Mouse (Mus musculus): ENCODE results near the gene Angptl1. TPM values are rescaled to one million over a fixed set of nuclear protein-coding genes. Genes with fewer than 3 reads are reported as not detected.

Angptl1 gene
- polyA plus RNA-seq, 1 experiment from 2014 or later, result 2.4 TPM

DNA sequence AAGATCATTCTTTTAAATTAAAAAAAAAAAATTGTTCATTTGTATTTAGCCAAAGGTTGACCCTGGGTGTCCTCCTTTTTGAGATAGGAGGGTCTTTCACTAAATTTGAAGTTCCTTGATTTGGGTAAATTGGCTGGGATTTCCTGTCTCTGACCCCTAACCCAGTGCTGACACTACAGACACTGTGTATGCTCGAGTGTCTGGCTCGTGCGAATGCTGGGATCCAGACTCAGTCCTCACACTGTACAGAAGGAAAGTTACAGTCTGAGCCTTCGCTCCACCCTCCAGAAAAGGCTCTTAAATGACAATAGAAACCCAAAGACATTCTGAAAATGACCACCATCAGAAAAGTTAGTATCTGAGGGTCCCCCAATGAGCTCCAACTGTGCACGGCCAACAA lies 14.5 kb downstream of the Angptl1 start:
- no peak overlapping the region for H3K4me3 ChIP-seq
- DNase-seq (ENCODE audit: low spot score), result no peak
- peak overlapping the region; percentile 79 for H3K27ac ChIP-seq
- H3K36me3 ChIP-seq, result peaks cover 21% of the 10 kb centered on the region
- peaks cover 20% of the 10 kb centered on the region for H3K4me1 ChIP-seq
- WGBS, result 59% methylated on average over 5 of the region's 5 CpGs
- H3K27me3 ChIP-seq (ENCODE audit: low read depth, poor library complexity, severe bottlenecking), result no peaks in the 10 kb centered on the region
- no peaks in the 10 kb centered on the region for H3K9me3 ChIP-seq (replicated peaks)

DNA sequence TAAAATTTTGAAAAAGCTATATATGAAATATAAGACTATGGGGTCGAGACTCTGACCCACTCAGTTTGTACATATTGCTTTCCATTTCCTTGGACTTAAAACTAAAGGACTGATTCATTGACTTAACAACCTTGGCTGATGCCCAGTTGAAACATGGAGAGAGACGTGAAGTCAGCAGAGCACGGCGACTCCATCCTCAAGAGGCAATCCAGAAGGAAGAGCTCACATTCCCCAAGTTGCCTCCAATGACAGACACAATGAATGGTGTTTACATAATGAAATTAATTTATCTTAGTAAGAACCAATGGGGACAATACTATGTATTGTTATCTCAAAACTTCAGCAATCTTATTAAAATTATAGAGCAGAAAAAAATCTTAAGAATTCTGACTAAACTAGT lies 16.2 kb downstream of the Angptl1 start:
- DNase-seq (ENCODE audit: low spot score), result no peak
- peaks cover 20% of the 10 kb centered on the region for H3K4me1 ChIP-seq
- peaks cover 25% of the 10 kb centered on the region for H3K36me3 ChIP-seq
- H3K27ac ChIP-seq, result no peak overlapping the region
- H3K9me3 ChIP-seq (replicated peaks), result no peaks in the 10 kb centered on the region
- H3K27me3 ChIP-seq (ENCODE audit: low read depth, poor library complexity, severe bottlenecking), result no peaks in the 10 kb centered on the region
- H3K4me3 ChIP-seq, result no peak overlapping the region
- 98% methylated on average over 4 of the region's 4 CpGs for WGBS

GRCm38 (mm10) chr1:156856666-156857065 lies 18.3 kb downstream of the Angptl1 start:
- no peaks in the 10 kb centered on the region for H3K27me3 ChIP-seq (ENCODE audit: low read depth, poor library complexity, severe bottlenecking)
- H3K4me3 ChIP-seq, result no peak overlapping the region
- H3K9me3 ChIP-seq (replicated peaks), result no peaks in the 10 kb centered on the region
- no peak overlapping the region for H3K27ac ChIP-seq
- whole genome bisulfite sequencing, result 98% methylated on average over 2 of the region's 2 CpGs
- peaks cover 20% of the 10 kb centered on the region for H3K4me1 ChIP-seq
- no peak for DNase-seq (ENCODE audit: low spot score)
- H3K36me3 ChIP-seq, result peaks cover 19% of the 10 kb centered on the region; the same call in 1 of the 2 replicates

- WGBS, result 91% methylated on average over 2 of the region's 2 CpGs
- Histone ChIP-seq H3K27me3 (ENCODE audit: low read depth, poor library complexity, severe bottlenecking) (no peaks in the 10 kb centered on the region), H3K9me3 (replicated peaks) (no peaks in the 10 kb centered on the region), H3K4me1 (0 out of 2 replicates have a peak, but pooled peaks cover 3% of the 10 kb centered on the region), H3K4me3 (no peak overlapping the region), H3K27ac (no peak overlapping the region), H3K36me3 (peaks cover 19% of the 10 kb centered on the region; the same call in 1 of the 2 replicates)
- DNase-seq (ENCODE audit: low spot score), result no peak
Observed at GRCm38 (mm10) chr1:156859156-156859555, 20.8 kb downstream of the Angptl1 start.

GRCm38 (mm10) chr1:156859711-156860250 lies 21.4 kb downstream of the Angptl1 start:
- H3K9me3 ChIP-seq (replicated peaks), result no peaks in the 10 kb centered on the region
- WGBS, result 79% methylated on average over 2 of the region's 2 CpGs
- no peak overlapping the region for H3K4me3 ChIP-seq
- peaks cover 15% of the 10 kb centered on the region; the same call in 1 of the 2 replicates for H3K36me3 ChIP-seq
- H3K27ac ChIP-seq, result no peak overlapping the region
- DNase-seq (ENCODE audit: low spot score), result no peak
- no peaks in the 10 kb centered on the region for H3K27me3 ChIP-seq (ENCODE audit: low read depth, poor library complexity, severe bottlenecking)
- H3K4me1 ChIP-seq, result 0 out of 2 replicates have a peak, but pooled peaks cover 3% of the 10 kb centered on the region

DNA sequence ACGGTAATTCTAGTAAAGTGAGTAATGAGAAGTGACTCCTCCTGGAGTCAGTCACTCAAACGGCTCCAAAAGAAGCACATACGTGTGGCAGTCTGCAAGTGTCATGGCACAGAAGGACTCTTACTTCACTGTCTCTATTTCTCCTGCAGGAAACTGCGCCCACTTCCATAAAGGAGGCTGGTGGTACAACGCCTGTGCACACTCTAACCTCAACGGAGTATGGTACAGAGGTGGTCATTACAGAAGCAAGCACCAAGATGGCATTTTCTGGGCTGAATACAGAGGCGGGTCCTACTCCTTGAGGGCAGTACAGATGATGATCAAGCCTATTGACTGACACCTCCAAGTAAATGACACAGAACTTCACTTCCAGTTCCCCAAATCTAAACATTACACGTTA lies 21.9 kb downstream of the Angptl1 start:
- no peak for DNase-seq (ENCODE audit: low spot score)
- Histone ChIP-seq H3K4me1 (0 out of 2 replicates have a peak, but pooled peaks cover 3% of the 10 kb centered on the region), H3K27ac (no peak overlapping the region), H3K4me3 (no peak overlapping the region), H3K9me3 (replicated peaks) (no peaks in the 10 kb centered on the region), H3K27me3 (ENCODE audit: low read depth, poor library complexity, severe bottlenecking) (no peaks in the 10 kb centered on the region), H3K36me3 (peaks cover 15% of the 10 kb centered on the region; the same call in 1 of the 2 replicates)
- 91% methylated on average over 8 of the region's 8 CpGs for WGBS

DNA sequence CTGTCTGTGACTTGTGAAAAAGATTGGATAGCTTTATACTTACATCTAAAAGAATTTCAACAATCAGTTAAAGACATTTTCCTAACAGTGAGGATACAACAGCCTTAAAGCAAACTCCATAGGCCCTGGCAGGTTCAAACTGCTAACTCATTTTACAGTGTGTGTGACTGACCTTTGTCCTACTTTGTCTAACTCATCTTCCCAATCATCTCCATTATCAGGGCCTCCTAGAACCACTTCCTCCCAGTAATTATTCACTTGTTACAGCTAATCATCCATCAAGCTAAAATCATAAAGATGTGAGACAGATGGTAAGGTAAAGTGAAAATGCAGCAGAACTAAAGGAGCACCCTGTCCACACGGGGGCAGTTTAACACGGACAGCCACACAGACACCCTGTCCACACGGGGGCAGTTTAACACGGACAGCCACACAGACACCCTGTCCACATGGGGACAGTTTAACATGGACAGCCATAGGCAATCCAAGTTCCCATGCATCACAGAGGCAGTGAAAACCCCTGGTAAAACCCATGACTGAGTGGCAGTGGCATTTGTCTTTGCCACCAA lies 23.2 kb downstream of the Angptl1 start:
- no peaks in the 10 kb centered on the region for H3K27me3 ChIP-seq (ENCODE audit: low read depth, poor library complexity, severe bottlenecking)
- 0 out of 2 replicates have a peak, but pooled peaks cover 3% of the 10 kb centered on the region for H3K4me1 ChIP-seq
- H3K36me3 ChIP-seq, result peaks cover 7% of the 10 kb centered on the region; the same call in 1 of the 2 replicates
- no peaks in the 10 kb centered on the region for H3K9me3 ChIP-seq (replicated peaks)
- 67% methylated on average over 4 of the region's 4 CpGs for WGBS
- H3K4me3 ChIP-seq, result no peak overlapping the region
- no peak for DNase-seq (ENCODE audit: low spot score)
- H3K27ac ChIP-seq, result no peak overlapping the region

DNA sequence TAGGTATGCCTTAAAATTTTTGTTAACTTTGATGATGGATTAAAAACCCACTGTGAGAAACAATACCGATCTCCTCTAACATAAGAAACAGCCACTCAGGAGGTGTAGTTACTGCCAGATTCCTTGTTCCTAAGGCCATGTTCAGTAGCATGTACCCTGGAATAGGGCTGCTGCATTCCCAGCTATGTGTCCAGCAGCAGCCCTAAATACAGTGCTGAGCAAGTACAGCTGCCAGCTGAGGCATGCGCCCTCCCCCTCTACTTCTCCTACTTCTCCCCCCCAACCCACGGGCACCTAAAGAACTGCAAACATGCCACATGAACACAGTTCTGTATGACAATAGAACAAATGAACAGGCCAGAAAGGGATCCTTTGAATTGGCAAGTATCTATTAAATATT lies 25.4 kb downstream of the Angptl1 start:
- 0 out of 2 replicates have a peak, but pooled peaks cover 3% of the 10 kb centered on the region for H3K4me1 ChIP-seq
- H3K36me3 ChIP-seq, result peaks cover 16% of the 10 kb centered on the region
- H3K4me3 ChIP-seq, result no peak overlapping the region
- no peak for DNase-seq (ENCODE audit: low spot score)
- H3K27me3 ChIP-seq (ENCODE audit: low read depth, poor library complexity, severe bottlenecking), result no peaks in the 10 kb centered on the region
- no peak overlapping the region for H3K27ac ChIP-seq
- H3K9me3 ChIP-seq (replicated peaks), result no peaks in the 10 kb centered on the region
- 83% methylated on average over 3 of the region's 3 CpGs for WGBS

DNA sequence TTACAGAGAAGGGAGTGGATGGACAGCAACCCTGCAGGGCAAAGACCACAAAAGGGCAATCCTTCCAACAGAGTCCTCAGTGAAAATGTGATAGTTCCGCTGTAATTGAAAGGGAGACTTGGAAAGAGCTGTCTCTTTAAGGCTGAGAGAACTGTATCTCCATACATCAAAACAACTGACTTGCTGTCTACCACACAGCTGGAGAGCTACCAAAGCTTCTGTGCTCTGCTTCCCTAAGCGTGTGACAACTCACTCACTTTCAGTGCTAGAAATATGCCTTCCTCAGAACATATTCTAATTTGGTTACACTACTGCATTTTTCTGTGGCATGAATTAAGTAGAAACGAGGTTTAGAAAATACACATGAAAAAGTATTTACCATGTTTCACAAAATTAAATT lies 25.9 kb downstream of the Angptl1 start:
- Histone ChIP-seq H3K9me3 (replicated peaks) (no peaks in the 10 kb centered on the region), H3K27ac (no peak overlapping the region), H3K4me1 (0 out of 2 replicates have a peak, but pooled peaks cover 3% of the 10 kb centered on the region), H3K4me3 (no peak overlapping the region), H3K36me3 (peaks cover 17% of the 10 kb centered on the region), H3K27me3 (ENCODE audit: low read depth, poor library complexity, severe bottlenecking) (no peaks in the 10 kb centered on the region)
- DNase-seq (ENCODE audit: low spot score), result no peak
- 71% methylated on average over 3 of the region's 3 CpGs for WGBS

GRCm38 (mm10) chr1:156870028-156870427 lies 31.7 kb downstream of the Angptl1 start:
- DNase-seq (ENCODE audit: low spot score), result no peak
- Histone ChIP-seq H3K27ac (no peak overlapping the region), H3K4me1 (no peaks in the 10 kb centered on the region), H3K9me3 (replicated peaks) (no peaks in the 10 kb centered on the region), H3K36me3 (peaks cover 53% of the 10 kb centered on the region), H3K4me3 (no peak overlapping the region), H3K27me3 (ENCODE audit: low read depth, poor library complexity, severe bottlenecking) (no peaks in the 10 kb centered on the region)
- 92% methylated on average over 5 of the region's 5 CpGs for WGBS

DNA sequence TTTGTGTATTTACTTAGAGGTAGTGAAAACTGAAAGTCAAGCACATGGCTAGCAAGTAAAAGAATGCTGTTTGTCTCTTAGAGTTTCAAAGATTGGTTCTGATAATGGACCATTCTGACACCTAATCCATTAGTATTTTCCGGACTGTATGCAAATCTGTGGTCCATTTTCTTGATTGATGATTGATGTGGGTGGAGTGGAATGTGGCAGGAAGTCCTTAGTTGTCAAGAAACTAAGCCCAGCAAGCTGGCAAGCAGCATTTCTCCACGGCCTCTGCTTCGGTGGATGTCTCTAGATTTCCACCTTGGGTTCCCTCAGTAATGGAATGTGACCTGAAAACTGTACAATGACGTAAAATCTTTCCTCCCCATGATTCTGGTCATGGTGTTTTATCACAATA lies 32.3 kb downstream of the Angptl1 start:
- H3K27me3 ChIP-seq (ENCODE audit: low read depth, poor library complexity, severe bottlenecking), result no peaks in the 10 kb centered on the region
- WGBS, result 87% methylated on average over 4 of the region's 4 CpGs
- no peaks in the 10 kb centered on the region for H3K4me1 ChIP-seq
- H3K9me3 ChIP-seq (replicated peaks), result no peaks in the 10 kb centered on the region
- H3K27ac ChIP-seq, result no peak overlapping the region
- H3K36me3 ChIP-seq, result peaks cover 53% of the 10 kb centered on the region
- no peak overlapping the region for H3K4me3 ChIP-seq
- no peak for DNase-seq (ENCODE audit: low spot score)

DNA sequence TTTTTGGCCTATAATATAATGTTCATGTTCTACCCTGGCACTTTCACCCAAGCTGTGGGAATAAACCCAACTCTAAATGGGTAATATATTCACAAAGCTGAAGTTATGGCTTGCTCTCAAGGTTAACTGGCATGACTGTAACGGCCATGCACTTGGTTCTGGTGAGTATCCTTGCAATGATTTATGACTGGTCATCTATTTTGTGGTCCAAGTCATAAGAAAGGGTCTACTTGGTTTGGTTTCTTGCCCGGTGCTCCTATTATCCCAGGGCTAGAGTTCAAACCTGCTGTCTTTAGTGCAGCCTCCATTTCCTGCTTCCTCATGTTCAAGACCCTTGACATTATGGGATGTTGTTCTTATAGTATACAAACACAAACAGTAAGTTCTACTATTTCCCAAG lies 46.4 kb downstream of the Angptl1 start:
- Histone ChIP-seq H3K9me3 (replicated peaks) (no peaks in the 10 kb centered on the region), H3K36me3 (peaks cover 82% of the 10 kb centered on the region), H3K27me3 (ENCODE audit: low read depth, poor library complexity, severe bottlenecking) (no peaks in the 10 kb centered on the region), H3K4me3 (no peak overlapping the region), H3K4me1 (no peaks in the 10 kb centered on the region), H3K27ac (no peak overlapping the region)
- 79% methylated on average over 2 of the region's 2 CpGs for WGBS
- no peak for DNase-seq (ENCODE audit: low spot score)

DNA sequence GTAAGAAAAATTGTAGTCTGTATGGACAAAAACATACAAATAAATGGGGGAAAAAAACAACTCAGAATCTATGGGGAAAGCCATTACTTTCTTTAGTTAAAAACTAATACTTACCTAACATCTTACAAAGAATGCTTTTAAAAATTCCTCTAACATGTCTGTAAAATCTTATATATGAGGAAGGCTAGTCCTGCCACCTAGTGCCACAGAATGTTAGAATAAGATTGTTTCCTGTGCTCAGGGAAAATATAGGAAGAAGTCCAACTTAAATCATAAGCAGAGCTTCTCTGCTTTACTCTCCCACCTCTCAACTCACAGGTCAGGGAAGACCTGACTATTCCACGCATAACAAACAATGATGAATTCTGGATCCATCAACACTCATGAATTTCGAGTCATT lies 47.5 kb downstream of the Angptl1 start:
- Histone ChIP-seq H3K27ac (no peak overlapping the region), H3K27me3 (ENCODE audit: low read depth, poor library complexity, severe bottlenecking) (no peaks in the 10 kb centered on the region), H3K4me3 (no peak overlapping the region), H3K36me3 (peaks cover 83% of the 10 kb centered on the region), H3K9me3 (replicated peaks) (no peaks in the 10 kb centered on the region), H3K4me1 (no peaks in the 10 kb centered on the region)
- WGBS, result 88% methylated on average over 2 of the region's 2 CpGs
- no peak for DNase-seq (ENCODE audit: low spot score)
